Mouse (Mus musculus) liver, embryonic 16.5 days (tissue): ENCODE results near the gene Selenok. TPM values are rescaled to one million over a fixed set of nuclear protein-coding genes. Genes with fewer than 3 reads are reported as not detected.

Experiments used
- ATAC-seq: fragments of 200-750 bp; cut with Nextera tagmentation; 2 replicates; pipeline ENCODE4 v1.8.0; 2017; ENCODE audit warnings: low read depth, mild to moderate bottlenecking, moderate number of reproducible peaks, moderate library complexity
- H3K27ac ChIP-seq: fragments of 300-500 bp; sonication (generic); 2 replicates; pipeline ENCODE4 v1.5.1; 2014; ENCODE audit warnings: mild to moderate bottlenecking, low read length
- H3K27me3 ChIP-seq: fragments of 300-500 bp; sonication (generic); 2 replicates; pipeline ENCODE4 v1.6.1; 2014; ENCODE audit warnings: low read depth, low read length, mixed read lengths; ENCODE audit not compliant: control insufficient read depth, insufficient read depth
- H3K36me3 ChIP-seq: fragments of 300-500 bp; sonication (generic); 2 replicates; pipeline ENCODE4 v1.6.1; 2014; ENCODE audit warnings: mild to moderate bottlenecking; ENCODE audit not compliant: control insufficient read depth, insufficient read depth
- H3K4me1 ChIP-seq: fragments of 300-500 bp; sonication (generic); 2 replicates; pipeline ENCODE4 v1.6.1; 2014; ENCODE audit warnings: low read depth, low read length, mixed read lengths; ENCODE audit not compliant: control insufficient read depth
- H3K4me2 ChIP-seq: fragments of 300-500 bp; sonication (generic); 2 replicates; pipeline ENCODE4 v1.6.1; 2014; ENCODE audit warnings: low read depth, low read length, mixed read lengths
- H3K4me3 ChIP-seq: fragments of 300-500 bp; sonication (generic); 2 replicates; pipeline ENCODE4 v1.5.1; 2014; ENCODE audit warnings: low read depth, mild to moderate bottlenecking, low read length
- H3K9ac ChIP-seq: fragments of 300-500 bp; sonication (generic); 2 replicates; pipeline ENCODE4 v1.6.1; 2014; ENCODE audit warnings: low read depth, low read length
- H3K9me3 ChIP-seq: fragments of 300-500 bp; sonication (generic); replicated peaks from 2 replicates; pipeline ENCODE4 v1.6.1; 2016; ENCODE audit warnings: low read length; ENCODE audit not compliant: control insufficient read depth
- WGBS: fragments of 180-500 bp; shearing (Covaris S2); extraction: QIAGEN DNeasy Blood & Tissue Kit; methylation state at CpG from one replicate; pipeline ENCODE4 v1.1.7; 2014; ENCODE audit not compliant: insufficient replicate concordance; 5-methylcytosine and 5-hydroxymethylcytosine counted together
- polyA plus RNA-seq: library from polyadenylated mRNA; unstranded; fragments of >200 nt; fragmentation: Nextera tagmentation; extraction: Ambion mirVana; gene quantifications from 2 replicates; pipeline ENCODE4 v1.2.1, GENCODE M21; 2015

Gene Selenok
- polyA plus RNA-seq, 1 experiment from 2014 or later, result 154 TPM

DNA sequence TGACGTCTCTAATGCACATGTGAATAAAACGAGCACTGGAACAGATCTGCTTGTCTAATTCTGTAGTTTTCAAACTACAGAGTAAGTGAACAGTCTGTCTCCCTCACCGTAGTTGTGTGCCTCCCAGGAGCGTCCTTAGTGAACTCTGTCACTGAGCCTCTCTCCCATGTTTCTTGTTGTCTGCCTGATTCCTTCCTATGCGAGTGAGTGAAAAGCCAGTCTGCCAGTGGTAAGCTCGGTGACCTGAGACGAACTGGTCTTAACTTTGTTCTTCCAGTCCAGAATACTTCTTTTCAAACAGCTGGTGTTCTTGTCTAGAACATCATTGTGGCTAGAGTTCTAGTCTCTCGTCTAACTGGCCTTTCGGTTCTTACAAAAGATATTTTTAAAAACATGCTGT, 19.6 kb downstream of the Selenok start:
- ATAC-seq, result no peak
- H3K9ac ChIP-seq, result no peak overlapping the region
- no peaks in the 10 kb centered on the region for H3K9me3 ChIP-seq
- no peak overlapping the region for H3K4me3 ChIP-seq
- H3K4me1 ChIP-seq, result no peaks in the 10 kb centered on the region
- peaks cover 63% of the 10 kb centered on the region for H3K36me3 ChIP-seq
- 78% methylated on average over 9 of the region's 9 CpGs for WGBS
- H3K27ac ChIP-seq, result no peak overlapping the region
- no peak overlapping the region for H3K4me2 ChIP-seq
- H3K27me3 ChIP-seq, result no peaks in the 10 kb centered on the region

DNA sequence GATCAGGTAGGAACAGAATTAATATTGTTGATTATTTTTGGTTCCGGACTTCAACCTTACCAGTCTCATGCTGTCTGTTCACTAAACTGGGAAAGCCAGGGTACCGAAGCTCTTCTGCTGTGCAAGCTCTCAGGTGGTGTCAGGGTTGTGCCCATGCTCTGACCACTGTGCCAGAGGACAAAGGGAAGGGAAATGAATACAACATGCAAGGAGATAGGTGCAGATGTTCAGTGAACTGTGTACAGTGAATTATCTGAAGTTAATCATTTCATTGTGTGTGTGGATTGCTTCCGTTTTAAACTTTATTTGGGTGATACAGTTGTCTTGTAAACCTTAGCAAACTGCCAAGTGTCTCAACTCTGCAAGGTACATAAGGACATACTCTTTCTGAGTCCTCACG, 20.2 kb downstream of the Selenok start:
- no peak for ATAC-seq
- Histone ChIP-seq H3K27me3 (no peaks in the 10 kb centered on the region), H3K9me3 (no peaks in the 10 kb centered on the region), H3K4me3 (no peak overlapping the region), H3K4me2 (no peak overlapping the region), H3K4me1 (no peaks in the 10 kb centered on the region), H3K9ac (no peak overlapping the region), H3K27ac (no peak overlapping the region), H3K36me3 (peaks cover 63% of the 10 kb centered on the region)
- 77% methylated on average over 4 of the region's 4 CpGs for WGBS

DNA sequence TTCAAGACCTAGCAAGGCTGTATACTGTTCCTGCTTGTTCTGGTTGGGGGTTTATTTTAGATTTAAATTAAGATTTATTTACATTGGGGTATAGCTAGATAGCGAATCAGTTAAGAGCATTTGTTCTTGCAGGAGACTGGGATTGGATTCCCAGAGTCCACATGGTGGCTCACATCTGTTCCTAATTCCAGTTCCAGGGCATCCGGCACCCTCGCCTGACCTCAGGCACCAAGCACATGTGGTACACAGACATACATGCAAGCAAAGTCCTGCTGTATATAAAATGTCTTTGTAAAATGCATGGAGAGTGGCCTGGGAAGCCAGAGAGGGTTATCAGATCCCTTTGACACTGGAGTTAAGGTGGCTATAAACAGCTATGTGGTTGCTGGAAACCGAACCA, 26.9 kb downstream of the Selenok start:
- Histone ChIP-seq H3K36me3 (peaks cover 22% of the 10 kb centered on the region), H3K9ac (no peak overlapping the region), H3K4me2 (no peak overlapping the region), H3K4me3 (no peak overlapping the region), H3K9me3 (no peaks in the 10 kb centered on the region), H3K4me1 (peaks cover 19% of the 10 kb centered on the region), H3K27ac (peak overlapping the region; percentile 82), H3K27me3 (no peaks in the 10 kb centered on the region)
- ATAC-seq, result no peak
- WGBS, result 82% methylated on average over 4 of the region's 4 CpGs

DNA sequence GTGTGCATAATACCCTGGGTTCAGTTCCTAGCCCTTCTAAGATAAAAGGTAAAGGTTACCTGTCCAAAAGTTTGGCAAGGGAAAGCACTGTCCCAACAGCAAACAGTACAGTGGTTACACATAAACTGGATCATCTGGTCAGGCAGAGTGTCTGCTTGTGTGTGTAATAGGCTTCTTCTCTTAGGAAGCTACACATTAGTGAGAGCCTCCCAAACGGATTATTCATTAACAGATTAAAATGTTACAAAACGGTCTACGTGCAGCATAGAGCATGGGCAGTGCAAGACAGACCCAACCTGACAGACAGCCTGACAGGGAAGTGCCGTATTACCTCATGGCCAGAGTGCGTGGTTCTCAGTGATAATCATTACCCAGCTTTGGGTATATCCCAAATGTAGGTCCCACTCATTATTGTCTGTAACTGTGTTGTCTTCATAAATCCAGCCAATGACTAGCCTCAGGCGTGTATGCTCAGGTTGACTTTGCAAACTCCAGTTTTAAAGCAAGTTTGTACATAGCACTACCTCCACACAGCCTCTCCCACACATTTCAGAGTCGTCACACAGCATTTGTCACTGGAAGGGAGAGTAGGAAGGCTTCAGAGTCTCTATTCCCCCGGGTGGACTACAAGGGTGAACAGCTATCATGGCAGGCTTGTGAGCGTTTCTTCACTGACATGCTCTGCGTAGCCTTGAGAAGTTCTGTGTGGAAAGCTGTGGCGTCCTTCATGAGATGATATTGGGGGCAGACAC, 28.1 kb downstream of the Selenok start:
- Histone ChIP-seq H3K36me3 (peaks cover 16% of the 10 kb centered on the region), H3K9me3 (no peaks in the 10 kb centered on the region), H3K4me2 (no peak overlapping the region), H3K9ac (no peak overlapping the region), H3K27me3 (no peaks in the 10 kb centered on the region), H3K4me3 (no peak overlapping the region), H3K4me1 (peaks cover 19% of the 10 kb centered on the region), H3K27ac (peak overlapping the region; percentile 82)
- ATAC-seq, result peak; percentile 92
- 60% methylated on average over 11 of the region's 11 CpGs for WGBS

DNA sequence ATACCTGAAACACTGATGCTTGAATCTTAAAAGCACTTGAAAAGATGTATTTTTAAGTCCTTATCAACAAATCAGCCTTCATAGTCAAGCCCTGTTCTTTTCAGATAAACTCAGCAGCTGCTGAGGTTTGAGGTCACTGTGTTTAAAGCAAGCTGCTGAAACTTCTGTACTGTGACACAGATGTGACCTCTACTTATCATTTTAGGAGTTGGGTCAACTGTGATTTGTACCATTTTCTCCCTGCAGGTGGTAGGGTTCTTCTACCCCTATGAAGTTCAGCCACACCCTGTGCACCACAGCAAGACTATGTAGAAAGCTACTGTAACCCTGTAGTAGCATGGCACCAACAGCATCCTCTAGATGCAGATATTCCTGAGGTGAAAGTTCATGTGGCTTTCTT, 29.2 kb downstream of the Selenok start:
- no peak for ATAC-seq
- no peaks in the 10 kb centered on the region for H3K9me3 ChIP-seq
- no peak overlapping the region for H3K4me3 ChIP-seq
- peaks cover 16% of the 10 kb centered on the region for H3K36me3 ChIP-seq
- H3K4me1 ChIP-seq, result peaks cover 19% of the 10 kb centered on the region
- peak overlapping the region; percentile 75 for H3K27ac ChIP-seq
- H3K9ac ChIP-seq, result no peak overlapping the region
- no peak overlapping the region for H3K4me2 ChIP-seq
- no peaks in the 10 kb centered on the region for H3K27me3 ChIP-seq

DNA sequence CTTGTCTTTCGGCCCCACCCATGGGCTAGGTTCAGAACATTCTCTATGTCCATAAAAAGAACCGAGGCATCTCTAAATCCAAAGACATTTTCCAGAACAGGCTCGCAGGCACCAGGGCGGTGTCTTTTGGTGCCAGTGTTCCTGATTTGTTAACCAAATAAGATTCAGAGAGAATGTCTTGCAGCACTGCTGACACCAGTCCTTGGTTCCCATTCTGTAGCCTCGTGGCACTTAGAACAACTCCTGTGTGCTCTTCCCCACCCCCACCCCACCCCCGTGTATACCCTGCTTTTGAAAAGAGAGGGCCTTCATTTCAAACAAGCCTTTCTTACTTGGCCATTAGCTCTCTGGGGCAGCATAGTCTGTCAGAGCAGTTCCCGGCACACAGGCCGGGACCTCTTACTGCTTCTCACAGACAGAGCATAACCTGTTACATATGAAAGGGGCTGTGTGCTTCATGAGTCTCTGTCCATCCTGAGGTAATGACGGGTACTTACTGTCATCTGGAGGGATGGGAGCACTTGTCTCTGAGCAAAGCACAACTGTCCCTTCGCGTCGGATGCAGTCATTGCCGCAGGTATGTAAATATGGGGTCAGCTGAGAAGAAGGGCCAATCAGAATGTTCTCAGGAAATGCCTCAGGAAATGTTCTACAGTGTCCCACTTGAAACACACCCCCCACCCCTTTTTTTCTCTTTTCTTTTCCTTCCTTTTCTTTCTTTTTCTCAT, 30.8 kb downstream of the Selenok start:
- H3K9me3 ChIP-seq, result no peaks in the 10 kb centered on the region
- H3K4me3 ChIP-seq, result no peak overlapping the region
- H3K36me3 ChIP-seq, result peaks cover 8% of the 10 kb centered on the region
- H3K4me2 ChIP-seq, result no peak overlapping the region
- WGBS, result 62% methylated on average over 13 of the region's 13 CpGs
- no peak overlapping the region; the same call in 1 of the 2 replicates for H3K27ac ChIP-seq
- peaks cover 19% of the 10 kb centered on the region for H3K4me1 ChIP-seq
- no peak overlapping the region for H3K9ac ChIP-seq
- H3K27me3 ChIP-seq, result no peaks in the 10 kb centered on the region
- ATAC-seq, result no peak

DNA sequence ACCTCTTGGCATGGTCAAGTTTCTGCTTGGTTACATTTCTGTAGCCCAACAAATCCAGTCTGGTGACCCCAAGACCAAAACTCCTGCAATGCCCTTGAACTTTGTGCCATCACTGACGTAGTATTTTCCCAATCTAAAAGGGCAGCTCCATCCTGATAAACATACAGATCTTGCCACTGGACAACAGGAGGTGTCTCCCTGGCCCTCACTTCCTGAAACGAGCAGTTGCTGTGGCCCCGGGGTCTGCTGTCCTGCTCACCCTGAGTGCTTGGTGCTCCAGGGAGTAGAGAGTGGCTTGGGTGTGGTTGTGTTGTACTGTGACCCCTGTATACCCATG, 31.3 kb downstream of the Selenok start:
- no peak overlapping the region for H3K4me2 ChIP-seq
- no peak overlapping the region for H3K9ac ChIP-seq
- H3K27ac ChIP-seq, result peak overlapping the region; percentile 45
- no peaks in the 10 kb centered on the region for H3K9me3 ChIP-seq
- no peak overlapping the region for H3K4me3 ChIP-seq
- peaks cover 19% of the 10 kb centered on the region for H3K4me1 ChIP-seq
- no peaks in the 10 kb centered on the region for H3K27me3 ChIP-seq
- peaks cover 7% of the 10 kb centered on the region; the same call in 1 of the 2 replicates for H3K36me3 ChIP-seq
- WGBS, result 42% methylated on average over 3 of the region's 3 CpGs
- ATAC-seq, result no peak

DNA sequence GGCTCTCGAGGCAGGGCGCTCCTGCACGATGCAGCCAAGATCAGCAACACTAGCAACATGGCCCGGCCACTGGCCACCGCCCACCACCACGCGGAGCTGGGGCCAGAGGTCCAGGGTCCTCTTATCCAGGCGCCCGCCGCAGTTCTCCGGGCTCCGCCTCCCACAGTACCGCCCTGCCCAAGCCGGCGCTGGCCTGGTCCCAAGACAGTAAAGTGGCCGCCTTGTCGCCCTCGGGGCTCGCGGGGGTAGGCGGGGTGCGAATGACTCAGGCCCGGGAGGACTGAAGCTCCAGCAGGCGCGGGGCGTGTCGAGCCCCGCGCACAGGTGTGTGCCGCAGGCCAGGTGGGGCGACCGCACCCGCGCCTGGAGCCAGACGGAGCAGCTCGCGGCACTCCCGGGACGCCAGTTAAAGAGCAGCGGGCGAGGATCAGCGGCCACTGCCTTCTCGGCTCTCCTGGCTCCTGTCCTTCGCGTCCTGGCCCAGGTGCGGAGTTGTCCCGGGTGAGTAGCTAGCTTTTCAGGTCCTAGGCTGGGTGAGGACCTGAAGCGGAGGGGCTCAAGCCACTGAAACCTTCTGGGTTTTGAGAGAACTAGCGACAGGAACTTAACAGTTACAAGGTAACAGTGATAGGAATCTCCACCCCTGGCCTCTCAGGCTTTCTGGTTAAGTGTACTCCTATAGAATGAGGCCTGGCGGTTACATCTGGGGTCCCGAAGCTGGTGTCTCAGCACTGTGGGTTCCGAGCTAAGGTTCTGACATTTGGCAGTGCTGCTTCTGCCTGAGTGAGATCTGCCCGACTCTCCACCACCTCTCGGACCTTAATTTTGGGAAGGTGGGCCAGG, 40.8 kb downstream of the Selenok start, which contains the start of the genes Il17rb and Chdh:
Gene Il17rb (minus strand): TSS at position 164 of the 843 bp plus-strand sequence.
Gene Chdh (plus strand): TSS at position 291 of the 843 bp plus-strand sequence.
- Histone ChIP-seq H3K27ac (peak within 1 kb of the TSS; percentile 62), H3K9me3 (no peaks in the 10 kb centered on the region), H3K4me2 (peak within 1 kb of the TSS; percentile 54), H3K4me3 (peak within 1 kb of the TSS; percentile 54), H3K4me1 (peaks cover 4% of the 10 kb centered on the region; the same call in 1 of the 2 replicates), H3K36me3 (no peaks in the 10 kb centered on the region), H3K27me3 (peaks cover 15% of the 10 kb centered on the region), H3K9ac (peak within 1 kb of the TSS; percentile 60)
- ATAC-seq, result peak; percentile 88
- 9% methylated on average over 53 of the region's 54 CpGs for WGBS
